Mouse (Mus musculus) monocyte, adult 2 months (primary cell): ENCODE data around the gene Vwa1.
"Not testable (repeated sequence)": the region's sequence is repeated elsewhere in the genome, so short reads cannot be mapped to it uniquely, and the experiment has no call there.

Source experiments
- DNase-seq, 2 experiments: peaks; one replicate each; pipeline ENCODE4 v3.0.0; 2022; ENCODE audit warnings: low spot score in 2 of 2, low read depth in 1 of 2

The Vwa1 gene

DNA sequence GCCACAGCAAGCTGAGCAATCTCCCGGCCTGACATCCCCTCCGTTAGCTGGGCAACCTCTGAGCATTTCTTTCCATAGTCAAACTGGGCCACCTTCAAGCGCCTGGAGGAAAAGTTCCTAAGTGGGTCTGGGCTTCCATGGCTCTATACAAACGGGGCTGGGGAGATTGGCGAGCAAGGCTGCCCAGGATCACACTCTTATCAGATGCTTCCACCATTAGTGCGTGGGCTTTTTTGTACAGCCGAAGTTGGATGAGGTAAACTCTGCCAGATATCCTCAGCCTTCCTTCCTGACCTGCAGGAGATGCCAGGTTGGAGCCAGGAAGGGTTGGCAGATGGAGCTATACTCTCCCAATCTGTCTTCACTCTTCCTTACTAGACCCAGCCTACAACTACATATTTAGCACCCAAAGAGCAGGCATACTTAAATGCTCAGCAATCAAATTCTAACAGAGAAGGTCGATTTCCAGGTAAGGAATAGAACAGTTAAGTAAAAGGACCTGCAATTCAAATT lies 28.4 kb downstream of the Vwa1 start:
- DNase-seq = no peak

DNA sequence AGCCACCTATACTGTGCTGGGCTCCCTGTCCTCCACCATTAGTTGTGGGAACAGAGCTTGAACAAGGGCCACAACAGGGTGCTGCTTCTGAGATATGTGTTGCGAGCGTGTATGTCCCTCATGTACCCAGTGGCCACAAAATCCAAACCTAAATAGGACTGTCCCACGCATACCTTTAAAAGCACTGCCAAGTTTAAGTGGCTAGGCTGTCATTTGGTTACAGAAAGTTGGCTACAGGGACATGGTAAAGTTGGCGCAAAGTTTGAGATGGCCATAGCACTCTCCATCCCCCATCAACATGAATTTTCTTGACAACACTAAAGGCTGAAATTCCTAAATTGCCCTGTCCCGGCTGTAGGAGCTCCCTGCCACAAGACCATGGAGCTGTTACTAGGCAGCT lies 29.4 kb downstream of the Vwa1 start:
- DNase-seq = no peak

DNA sequence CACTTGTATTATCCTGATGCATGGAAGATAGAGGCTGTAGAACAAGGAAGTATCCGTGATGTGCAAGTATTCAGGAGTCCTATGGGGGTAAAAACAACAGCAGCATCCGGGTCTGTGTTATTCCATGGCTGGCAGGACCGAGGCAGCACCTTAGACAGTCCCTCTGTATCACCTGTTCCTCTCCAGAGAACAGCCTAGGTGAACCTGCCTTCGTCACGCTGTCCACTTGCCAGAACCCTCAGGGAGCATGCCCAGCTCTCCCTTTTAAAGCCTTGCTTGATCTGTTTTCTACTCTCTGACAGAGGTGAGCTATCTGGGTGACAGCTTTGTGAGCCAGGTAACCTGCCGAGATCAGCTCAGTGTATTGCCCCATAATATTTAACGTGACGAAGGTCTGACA lies 30.0 kb downstream of the Vwa1 start:
- DNase-seq = no peak

DNA sequence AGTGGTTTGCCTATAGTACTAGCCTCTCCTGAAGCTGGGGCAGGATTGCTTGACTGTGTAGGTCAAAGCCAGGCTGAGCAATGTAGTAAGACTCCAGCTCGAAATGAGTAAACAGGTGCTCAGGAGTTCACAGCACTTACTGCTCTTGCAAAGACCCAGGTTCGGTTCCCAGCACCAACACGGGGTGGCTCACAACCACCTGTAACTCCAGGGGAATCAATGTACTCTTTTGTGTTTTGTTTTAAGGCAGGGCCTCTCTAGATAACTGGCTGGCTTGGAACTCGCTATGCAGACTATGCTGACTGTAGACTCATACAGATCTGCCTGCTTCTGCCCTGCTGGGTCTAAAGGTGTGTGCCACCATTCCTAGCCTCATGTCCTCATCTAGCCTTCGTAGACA lies 31.8 kb downstream of the Vwa1 start:
- DNase-seq = no peak

DNA sequence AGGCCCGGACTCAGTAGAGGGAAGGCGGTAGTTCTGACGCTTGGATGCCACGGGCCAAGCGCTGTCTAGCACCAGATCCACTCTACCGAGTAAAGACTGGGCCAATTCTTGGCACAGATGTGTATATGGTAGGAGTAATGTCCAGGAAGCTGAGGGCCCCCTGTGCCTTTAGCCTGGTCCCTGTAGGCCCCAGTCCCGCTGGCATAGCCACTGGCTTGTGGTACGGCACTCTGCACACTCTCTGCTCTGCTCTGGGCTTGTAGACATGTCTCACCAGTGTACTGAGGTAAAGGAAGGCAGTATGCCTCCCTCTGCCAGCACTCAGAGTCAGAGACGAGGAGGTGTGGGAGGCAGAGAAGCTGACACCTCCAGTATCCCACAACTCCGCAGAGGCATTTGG lies 33.8 kb downstream of the Vwa1 start:
- DNase-seq = not testable (repeated sequence)

DNA sequence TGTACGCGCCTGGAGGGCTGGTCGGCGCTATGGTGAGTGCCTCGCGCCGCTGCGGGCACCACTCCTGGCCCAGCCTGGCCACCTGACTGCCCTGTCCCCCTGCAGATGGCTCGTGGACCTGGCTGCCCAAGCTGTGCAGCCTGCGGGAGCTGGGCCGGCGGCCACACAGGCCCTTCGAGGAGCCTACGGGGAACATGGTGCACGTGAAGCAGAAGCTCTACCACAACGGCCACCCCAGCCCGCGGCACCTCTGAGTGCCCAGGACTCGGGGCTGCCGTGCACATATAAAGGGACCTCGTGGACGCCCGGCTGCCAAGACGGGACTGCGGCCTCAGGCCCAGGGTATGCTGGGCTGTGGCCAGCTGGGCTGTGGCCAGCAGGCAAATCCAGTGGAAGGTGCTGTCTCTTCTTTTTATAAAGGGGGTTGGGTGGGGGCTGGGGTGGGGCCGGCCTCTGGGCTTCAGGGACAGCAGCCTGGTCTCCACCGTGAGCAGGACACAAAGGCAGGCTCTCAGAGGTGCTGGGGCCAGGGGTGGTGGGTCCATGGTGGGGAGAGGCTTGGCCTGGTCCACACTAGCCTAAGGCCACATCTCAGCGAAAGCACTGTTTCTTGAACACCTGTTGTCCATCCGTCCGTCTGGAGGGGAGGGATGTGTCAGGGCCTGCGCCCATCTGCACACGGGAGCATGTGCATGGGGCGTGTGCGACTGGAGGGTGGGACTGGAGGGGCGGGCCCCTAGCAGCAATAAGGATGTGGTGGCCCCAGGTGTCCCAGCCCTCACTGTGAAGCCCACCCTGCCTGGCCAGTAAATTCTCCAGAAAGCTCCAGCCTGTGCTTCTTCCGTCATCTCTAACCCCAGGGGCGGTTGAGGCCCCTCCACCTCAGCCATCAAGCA lies 34.5 kb downstream of the Vwa1 start:
- no peak for DNase-seq

DNA sequence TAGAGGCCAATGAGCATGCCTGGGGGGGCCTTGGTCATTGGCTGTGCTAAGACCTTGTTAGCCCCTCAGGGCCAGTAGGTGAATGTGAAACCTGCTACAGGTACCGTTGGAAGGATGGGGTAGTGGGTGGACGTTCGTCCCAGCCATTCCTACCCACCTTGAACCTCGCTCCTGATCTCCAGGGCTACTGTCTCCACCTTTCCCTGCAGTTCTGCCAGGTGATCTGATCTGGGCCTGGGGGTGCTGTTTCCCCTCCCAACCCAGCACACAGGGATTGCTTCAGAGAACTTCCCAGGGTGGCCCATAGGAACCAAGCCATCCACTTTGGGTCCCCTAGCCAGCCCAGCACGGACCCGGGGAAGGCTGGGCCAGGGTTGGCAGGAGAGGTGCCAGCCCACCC lies 35.3 kb downstream of the Vwa1 start:
- DNase-seq = no peak

DNA sequence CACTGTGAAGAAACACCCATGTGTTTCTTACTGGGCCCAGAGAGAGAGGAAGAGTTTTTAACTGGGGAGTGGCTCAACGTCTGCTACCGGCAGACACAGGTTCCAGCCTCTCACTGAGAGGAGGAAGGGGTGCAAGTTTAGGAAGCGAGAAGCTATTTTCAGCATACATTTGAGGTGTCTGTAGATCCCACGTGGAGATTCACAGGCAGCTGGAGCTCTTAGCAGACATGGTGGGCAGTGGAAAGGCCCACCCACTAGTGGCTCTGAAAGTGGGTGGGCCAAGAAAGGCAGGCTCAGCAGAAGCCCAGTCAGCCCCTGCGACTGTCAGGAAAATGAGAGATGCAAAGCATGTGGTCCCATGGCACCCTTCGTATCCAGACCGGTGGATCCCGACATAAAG lies 36.2 kb downstream of the Vwa1 start:
- no peak for DNase-seq

DNA sequence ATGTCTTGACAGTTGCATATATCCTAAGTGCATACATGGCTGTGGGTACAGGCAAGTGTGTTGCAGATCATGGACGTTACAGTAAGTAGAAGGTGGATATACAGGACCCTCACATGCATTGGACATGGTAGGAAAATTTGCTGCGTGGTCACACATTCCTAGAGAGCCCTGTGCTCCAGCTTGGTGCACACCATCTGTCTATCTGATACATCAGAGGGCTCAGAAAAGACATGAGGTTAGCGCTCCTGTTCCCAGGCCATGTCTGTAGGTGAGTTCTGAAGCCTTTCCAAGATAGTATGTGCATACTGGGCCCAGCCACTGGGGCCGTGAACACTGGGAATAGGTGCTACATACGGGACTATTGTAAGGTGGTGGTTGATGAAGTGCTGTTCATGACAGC lies 38.1 kb downstream of the Vwa1 start:
- DNase-seq = no peak

DNA sequence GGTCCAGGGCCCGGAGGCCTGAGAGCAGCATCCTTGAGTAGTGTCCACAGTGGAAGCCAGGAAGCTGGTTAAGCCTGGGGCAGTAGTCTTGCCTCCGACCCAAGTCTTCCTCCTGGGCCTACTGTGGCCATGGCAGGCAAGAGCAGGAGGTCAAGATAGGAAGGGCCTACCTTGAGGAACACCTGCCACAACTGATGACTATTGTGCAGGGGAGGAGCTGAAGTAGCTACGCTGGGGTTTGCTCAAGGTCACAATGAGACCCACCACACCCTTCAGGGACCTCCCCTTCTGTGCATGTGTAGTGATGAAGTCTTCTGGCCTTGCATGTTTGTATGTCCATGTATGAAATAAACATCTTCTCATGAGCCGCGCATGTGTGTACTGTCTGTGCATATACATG lies 38.7 kb downstream of the Vwa1 start:
- no peak for DNase-seq

DNA sequence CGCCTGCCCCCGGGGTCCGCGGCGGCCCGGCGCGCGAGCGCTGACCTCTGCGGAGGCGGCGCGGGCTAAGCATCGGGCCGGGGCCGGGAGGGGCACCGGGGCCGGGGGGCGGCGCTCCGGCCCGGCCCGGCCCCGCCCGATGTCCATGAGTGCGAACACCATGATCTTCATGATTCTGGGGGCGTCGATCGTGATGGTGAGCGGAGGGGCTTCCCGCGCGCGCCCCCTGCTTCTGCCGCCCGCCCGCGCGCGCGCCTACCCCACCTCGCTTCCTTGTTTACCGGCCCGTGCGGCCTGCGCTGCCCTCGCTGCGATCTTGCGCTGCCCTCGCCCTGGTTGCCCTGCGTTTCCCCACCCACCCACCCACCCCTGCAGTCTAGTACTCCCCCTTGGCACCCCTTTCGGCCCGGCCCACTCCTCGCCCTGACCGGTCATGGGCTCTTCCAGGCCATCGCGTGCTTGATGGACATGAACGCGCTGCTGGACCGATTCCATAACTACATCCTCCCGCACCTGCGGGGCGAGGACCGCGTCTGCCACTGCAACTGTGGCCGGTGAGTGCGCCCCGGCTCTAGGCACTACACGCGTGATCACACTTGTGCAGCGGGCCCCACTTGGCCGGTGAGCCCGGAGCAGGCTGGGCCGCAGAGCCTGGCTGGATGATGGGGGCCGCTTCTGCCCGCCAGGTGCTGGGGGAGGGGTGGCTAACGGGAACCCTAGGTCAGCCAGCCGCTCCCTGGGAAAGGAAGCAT lies 39.4 kb downstream of the Vwa1 start:
- no peak for DNase-seq

DNA sequence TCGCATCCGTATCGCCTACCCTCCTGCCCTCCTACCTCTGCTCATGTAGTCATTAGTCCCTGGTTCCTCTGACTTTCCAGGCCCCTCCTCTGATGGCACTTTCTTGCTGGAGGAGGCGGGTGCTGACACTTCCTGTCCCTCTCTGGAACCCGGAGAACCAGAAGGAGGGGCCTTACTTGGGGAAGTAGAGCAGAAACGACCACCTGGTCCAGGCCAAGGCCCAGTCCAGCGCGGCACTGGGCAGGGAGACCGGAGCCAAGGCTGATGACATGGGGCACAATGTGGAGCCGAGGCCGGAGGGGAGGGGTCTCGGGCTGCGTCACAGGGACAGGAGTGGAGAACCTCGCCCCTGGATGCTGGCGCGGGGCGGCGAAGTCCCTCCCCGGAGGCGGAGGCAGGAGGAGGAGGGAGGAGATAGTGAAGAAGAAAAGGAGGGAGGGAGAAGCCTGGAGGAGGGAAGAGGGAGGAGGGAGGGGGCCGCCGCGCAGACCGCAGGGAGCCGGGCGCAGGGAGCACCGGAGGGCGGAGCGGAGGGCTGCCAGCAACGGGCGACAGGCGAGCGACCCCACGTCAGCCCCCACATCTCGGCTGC lies 40.1 kb downstream of the Vwa1 start, which contains the start of gene Tmem240:
Tmem240 (plus strand) TSS at position 451 of the 592 bp plus-strand sequence.
- DNase-seq = peak; percentile 32 to 54

DNA sequence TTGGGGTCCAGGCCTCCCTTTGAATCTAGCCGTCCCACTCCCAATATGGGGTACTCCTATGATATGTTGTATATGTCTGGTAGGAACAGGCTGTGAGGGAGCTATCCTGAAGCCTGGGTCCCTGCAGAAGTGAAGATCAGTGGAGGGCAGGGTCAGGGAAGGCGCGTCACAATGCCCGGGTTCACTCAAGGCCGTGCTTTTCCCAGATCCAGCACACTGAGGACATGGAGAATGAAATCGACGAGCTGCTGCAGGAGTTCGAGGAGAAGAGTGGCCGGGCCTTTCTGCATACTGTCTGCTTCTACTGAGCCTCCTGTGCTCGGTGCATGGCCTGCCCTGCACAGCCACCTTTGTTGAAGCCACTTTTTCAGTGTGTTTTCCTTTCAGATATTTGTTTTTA lies 41.2 kb downstream of the Vwa1 start:
- DNase-seq = no peak

DNA sequence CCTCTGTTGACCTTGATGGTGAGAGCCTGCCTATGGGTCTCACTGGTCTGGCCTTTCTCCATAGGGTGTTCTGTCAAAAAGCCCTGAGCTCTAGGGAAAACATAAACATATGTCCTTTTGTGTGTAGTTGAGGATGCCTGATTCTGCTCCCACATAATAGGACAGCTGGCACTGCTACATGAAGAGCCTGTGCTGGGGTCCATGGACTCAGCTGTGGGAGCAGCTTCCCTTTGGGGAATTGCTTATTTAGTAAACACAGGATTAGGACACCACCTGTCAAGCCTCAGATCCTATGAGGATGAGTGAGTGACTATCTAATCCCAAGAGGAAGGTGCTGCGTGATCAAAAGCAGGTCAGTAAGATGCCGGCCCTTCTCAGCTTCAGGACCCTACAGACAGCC lies 46.5 kb downstream of the Vwa1 start:
- DNase-seq = no peak

DNA sequence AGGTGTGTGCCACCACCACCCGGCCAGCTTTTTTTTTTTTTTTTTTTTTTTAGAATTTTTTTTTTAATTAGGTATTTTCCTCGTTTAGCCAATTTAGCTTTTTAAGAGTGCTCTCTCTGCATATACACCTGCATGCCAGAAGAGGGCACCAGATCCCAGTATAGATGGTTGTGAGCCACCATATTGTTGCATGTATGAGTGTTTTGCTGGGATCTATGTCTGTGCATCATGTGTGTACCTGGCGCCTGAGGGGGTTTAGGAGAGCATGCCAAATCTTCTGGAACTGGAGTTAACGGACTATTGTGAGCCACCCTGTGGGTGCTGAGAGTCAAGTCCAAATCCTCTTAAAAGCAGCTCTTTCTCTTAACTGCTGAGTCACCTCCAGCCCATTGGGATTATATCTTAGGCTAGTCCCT lies 52.8 kb downstream of the Vwa1 start:
- DNase-seq = no peak
